Comparison of ENCODE assay signal across 1 mouse cellular context in the genomic region with DNA sequence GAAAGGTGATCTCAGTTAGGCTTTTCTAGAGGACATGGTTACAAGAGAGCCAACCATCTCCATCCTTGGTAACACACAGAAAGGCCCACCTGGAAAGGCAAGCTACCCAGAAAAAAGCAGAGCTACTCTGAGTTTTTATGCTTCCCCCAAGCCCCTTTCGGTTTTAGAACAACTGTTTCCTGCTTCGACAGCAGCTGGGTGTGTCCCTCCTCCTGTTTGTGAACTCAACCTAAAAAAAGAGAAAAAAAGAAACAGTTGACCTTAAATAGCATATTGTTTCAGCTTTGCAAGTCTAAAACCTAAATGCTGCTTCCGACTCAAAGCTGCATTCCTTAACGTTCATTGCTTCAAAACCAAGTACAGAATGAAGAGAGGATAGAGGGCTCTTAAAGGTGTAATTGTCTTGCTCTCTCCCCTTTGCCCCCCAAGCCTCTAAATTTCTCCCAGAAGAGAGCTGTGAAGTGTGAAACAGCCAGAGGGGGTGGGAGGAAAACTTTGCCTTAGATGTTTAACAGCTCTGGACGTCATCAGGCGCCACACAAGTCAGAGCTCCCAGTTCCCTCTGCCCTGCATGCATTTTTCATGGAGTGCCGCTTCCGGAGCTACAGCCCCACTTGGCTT.
TF ChIP-seq lines count a peak whose summit lies in the region.

No protein-coding gene starts in this region.

TF ChIP-seq in CH12.LX, 34 proteins besides CTCF, POLR2A, EP300 and RAD21 (continued from another document):
- TF ChIP-seq MAFK (IDR thresholded peaks at IDR 0.05; ENCODE audit: insufficient replicate concordance, low read length) = no peak
- peak; percentile 39 for TF ChIP-seq IRF4 (IDR thresholded peaks at IDR 0.05; ENCODE audit: low read depth, low read length)
- no peak for TF ChIP-seq KAT2A (IDR thresholded peaks at IDR 0.05; ENCODE audit: insufficient replicate concordance, low read length)
- TF ChIP-seq TCF12 (IDR thresholded peaks at IDR 0.05; ENCODE audit: low read depth, low read length) = peak; percentile 27; the same call in 1 of the 2 replicates
- no peak for TF ChIP-seq HCFC1 (IDR thresholded peaks at IDR 0.05; ENCODE audit: low read depth, low read length)
- TF ChIP-seq CHD2 (IDR thresholded peaks at IDR 0.05; ENCODE audit: low read length) = no peak
- TF ChIP-seq NELFE (IDR thresholded peaks at IDR 0.05; ENCODE audit: low read depth, low read length) = peak; percentile 53
- no peak for TF ChIP-seq GABPA (IDR thresholded peaks at IDR 0.05; ENCODE audit: insufficient replicate concordance, low read depth, low read length)
- TF ChIP-seq TBP (conservative IDR thresholded peaks at IDR 0.05; ENCODE audit: low read depth, low read length) = peak; percentile 63; the same call in 1 of the 2 replicates
- TF ChIP-seq USF2 (conservative IDR thresholded peaks at IDR 0.05; ENCODE audit: low read depth, low read length) = no peak
- TF ChIP-seq NRF1 (IDR thresholded peaks at IDR 0.05; ENCODE audit: low read depth, low read length) = no peak
- no peak for TF ChIP-seq JUND (conservative IDR thresholded peaks at IDR 0.05; ENCODE audit: low read depth, low read length)
- no peak for TF ChIP-seq USF1 (IDR thresholded peaks at IDR 0.05; ENCODE audit: low read depth, low read length)
- TF ChIP-seq ZMIZ1 (IDR thresholded peaks at IDR 0.05; ENCODE audit: low read depth, low read length) = 0 out of 2 replicates have a peak, but pooled peaks have one; percentile 37
- TF ChIP-seq JUN (IDR thresholded peaks at IDR 0.05; ENCODE audit: insufficient read depth, low read depth, low read length) = no peak
- no peak for TF ChIP-seq ZKSCAN1 (IDR thresholded peaks at IDR 0.05; ENCODE audit: borderline replicate concordance, low read depth, low read length)
- TF ChIP-seq MAZ (IDR thresholded peaks at IDR 0.05; ENCODE audit: low read depth, low read length) = peak; percentile 7; the same call in 1 of the 2 replicates
- TF ChIP-seq MYC (IDR thresholded peaks at IDR 0.05; ENCODE audit: low read depth, low read length) = no peak
- no peak for TF ChIP-seq MXI1 (IDR thresholded peaks at IDR 0.05; ENCODE audit: low read depth, low read length)
